Comparison of ENCODE assay signal across 21 mouse cellular contexts in the genomic region with DNA sequence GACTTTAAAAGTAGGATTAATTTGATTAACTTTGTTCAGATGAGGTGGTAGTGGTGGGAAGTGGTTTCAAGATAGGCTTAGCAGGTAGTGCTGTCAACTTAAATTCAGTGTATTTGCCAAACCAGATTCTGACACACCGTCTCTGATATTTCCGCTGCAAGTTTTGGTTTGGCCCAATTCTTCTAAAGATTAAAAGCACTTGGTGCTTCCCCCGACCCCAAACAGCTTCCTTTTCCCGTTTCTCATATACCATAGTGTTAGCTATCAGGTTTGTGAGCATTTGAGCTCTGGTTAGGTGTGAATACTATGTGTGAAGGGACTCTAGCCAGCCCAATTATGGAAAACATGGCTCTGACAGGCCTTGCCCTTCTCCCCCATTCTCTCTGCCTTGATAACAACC. TPM values are rescaled to one million over a fixed set of nuclear protein-coding genes. Genes with fewer than 3 reads are reported as not detected.
A peak's percentile ranks its signal among the peaks of the same experiment; 100 is the strongest.
DNase-seq lines count a peak whose midpoint lies in the region; ATAC-seq lines count a peak whose summit lies in the region.
"Had no signal": no experiment of that assay in that cellular context is flagged by ENCODE, and none has a peak within 500 bp of the region (broad histone marks: within the 10 kb centered on the region; RNA-seq: fewer than 3 reads in every experiment).

No protein-coding gene starts in this region.

- H3K27me3 ChIP-seq in heart, embryonic 12.5 days (replicated peaks), result no peaks in the 10 kb centered on the region
- H3K27me3 ChIP-seq: embryonic facial prominence, embryonic 12.5 days; forebrain, embryonic 15.5 days; heart, embryonic 15.5 days; liver, embryonic 12.5 days; lung, embryonic 15.5 days had no signal

- H3K9me3 ChIP-seq in heart, embryonic 12.5 days (replicated peaks), result no peaks in the 10 kb centered on the region
- H3K9me3 ChIP-seq: embryonic facial prominence, embryonic 12.5 days; forebrain, embryonic 15.5 days; heart, embryonic 15.5 days; limb, embryonic 10.5 days; liver, embryonic 12.5 days; lung, embryonic 15.5 days had no signal

- no peaks in the 10 kb centered on the region for H3K36me3 ChIP-seq in heart, embryonic 12.5 days
- H3K36me3 ChIP-seq: embryonic facial prominence, embryonic 12.5 days; forebrain, embryonic 15.5 days; heart, embryonic 15.5 days; limb, embryonic 10.5 days; liver, embryonic 12.5 days; lung, embryonic 15.5 days had no signal

- DNase-seq in spleen, postnatal 36 days (ENCODE audit: low spot score in 2 of 2), result peak; percentile 63 to 65
- DNase-seq in spleen, postnatal 10 days (ENCODE audit: low spot score in 2 of 2), result no peak
- peak; percentile 87 for DNase-seq in induced T-regulatory cell, adult 2 months (ENCODE audit: low read depth)
- DNase-seq in thymus, postnatal 0 days (ENCODE audit: low spot score), result peak; percentile 45
- DNase-seq in frontal cortex, postnatal 25 days (ENCODE audit: low spot score in 2 of 2), result no peak
- DNase-seq in kidney, adult 18-20 months, result no peak
- DNase-seq: adrenal gland, postnatal 10 days; cerebellum, adult 18-20 months; gastrocnemius, adult 2 months; heart, adult 18-20 months; midbrain, embryonic 14.5 days had no signal

- H3K4me1 ChIP-seq in heart, embryonic 12.5 days (replicated peaks), result no peaks in the 10 kb centered on the region
- H3K4me1 ChIP-seq: embryonic facial prominence, embryonic 12.5 days; forebrain, embryonic 15.5 days; heart, embryonic 15.5 days; limb, embryonic 10.5 days; liver, embryonic 12.5 days; lung, embryonic 15.5 days had no signal

- H3K9ac ChIP-seq in heart, embryonic 12.5 days, result no peak overlapping the region
- H3K9ac ChIP-seq: embryonic facial prominence, embryonic 12.5 days; forebrain, embryonic 15.5 days; heart, embryonic 15.5 days; liver, embryonic 12.5 days; lung, embryonic 15.5 days had no signal

- ATAC-seq in heart, embryonic 12.5 days (ENCODE audit: insufficient number of reproducible peaks, low FRiP score), result no peak
- ATAC-seq: forebrain, embryonic 15.5 days; intestine, postnatal 0 days; liver, embryonic 12.5 days had no signal

- no peak overlapping the region for H3K4me2 ChIP-seq in heart, embryonic 12.5 days
- H3K4me2 ChIP-seq: embryonic facial prominence, embryonic 12.5 days; forebrain, embryonic 15.5 days; heart, embryonic 15.5 days; liver, embryonic 12.5 days; lung, embryonic 15.5 days had no signal

- WGBS in heart, embryonic 12.5 days, result 62% methylated on average over 4 of the region's 4 CpGs

- no peak overlapping the region for H3K4me3 ChIP-seq in heart, embryonic 12.5 days
- H3K4me3 ChIP-seq: embryonic facial prominence, embryonic 12.5 days; forebrain, embryonic 15.5 days; gastrocnemius, adult 2 months; heart, embryonic 15.5 days; limb, embryonic 10.5 days; liver, embryonic 12.5 days; lung, embryonic 15.5 days; myocyte had no signal

- no peak overlapping the region for H3K27ac ChIP-seq in heart, embryonic 12.5 days (ENCODE audit: poor library complexity, severe bottlenecking)
- H3K27ac ChIP-seq: embryonic facial prominence, embryonic 12.5 days; forebrain, embryonic 15.5 days; gastrocnemius, adult 2 months; heart, embryonic 15.5 days; kidney, postnatal 0 days; limb, embryonic 10.5 days; liver, embryonic 12.5 days; lung, embryonic 15.5 days had no signal

RNA-seq across cellular contexts. Expression of a gene that starts 10.2 kb away (rescaled TPM):
- 0.75 and 1.0 TPM in 2 replicates for polyA plus RNA-seq in thymus, postnatal 0 days (2015; fragmentation: Nextera tagmentation; extraction: Ambion mirVana)
- polyA plus RNA-seq in heart, embryonic 12.5 days (2016; fragmentation: Nextera tagmentation; extraction: Ambion mirVana), result not detected in 2 replicates
- polyA plus RNA-seq: embryonic facial prominence, embryonic 12.5 days; heart, embryonic 15.5 days; limb, embryonic 10.5 days; liver, embryonic 12.5 days; lung, embryonic 15.5 days had no signal

RNA-seq across cellular contexts. Expression of a gene that starts 20.4 kb away (rescaled TPM):
- polyA plus RNA-seq in thymus, postnatal 0 days (2015; fragmentation: Nextera tagmentation; extraction: Ambion mirVana), result 5.6 and 10.3 TPM in 2 replicates
- 30.3 and 31.0 TPM in 2 replicates for polyA plus RNA-seq in heart, embryonic 12.5 days (2016; fragmentation: Nextera tagmentation; extraction: Ambion mirVana)

Comparison
In these comparisons a context has a peak if more than half of its experiments do, and no peak if none do; other contexts are left out.
1. DNase-seq: peak in spleen, postnatal 36 days (2 of 2), induced T-regulatory cell, adult 2 months (single experiment) and thymus, postnatal 0 days (single experiment); none in spleen, postnatal 10 days (0 of 2), frontal cortex, postnatal 25 days (0 of 2) and kidney, adult 18-20 months (single experiment).